Mouse (Mus musculus): Measurements from ENCODE around the gene Fgfr2. TPM values are rescaled to one million over a fixed set of nuclear protein-coding genes. Genes with fewer than 3 reads are reported as not detected.

Gene Fgfr2
- total RNA-seq, 1 experiment, result 37.5 TPM

DNA sequence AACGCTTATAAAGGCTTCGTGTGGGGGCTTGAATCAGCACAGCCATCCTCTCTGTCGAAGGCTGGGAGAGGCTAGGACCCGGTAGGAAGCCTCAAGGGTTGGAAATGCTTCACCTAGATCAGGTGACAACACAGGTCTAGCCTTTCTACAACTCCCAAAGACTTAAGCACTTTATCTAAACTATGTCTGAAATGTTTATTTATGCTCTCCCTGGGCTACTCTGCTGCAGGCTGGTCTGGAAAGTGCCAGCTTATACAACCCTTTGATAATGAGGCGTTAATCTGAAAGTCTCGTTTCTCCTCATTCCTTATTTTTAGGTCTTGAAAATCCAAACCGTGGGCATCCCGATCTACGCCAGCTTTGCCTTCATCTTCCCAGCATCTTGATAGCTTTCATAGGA is 2299.2 kb downstream of the Fgfr2 start:
- DNase-seq (ENCODE audit: low read depth, low spot score), result no peak
- Histone ChIP-seq H3K4me3 (ENCODE audit: insufficient read depth in 1 of 2, low read depth in 1 of 2, low read length in 2 of 2, poor library complexity in 1 of 2, severe bottlenecking in 1 of 2) (no peak overlapping the region), H3K4me1 (ENCODE audit: control insufficient read depth in 2 of 2, insufficient read depth in 2 of 2, low read length in 2 of 2, poor library complexity in 1 of 2) (no peaks in the 10 kb centered on the region), H3K36me3 (ENCODE audit: control insufficient read depth, insufficient read depth, low read length, poor library complexity, severe bottlenecking) (no peaks in the 10 kb centered on the region), H3K9ac (ENCODE audit: insufficient read depth, low read depth, low read length, poor library complexity, severe bottlenecking) (no peak overlapping the region), H3K9me3 (ENCODE audit: control insufficient read depth, insufficient read depth, low read depth, low read length) (no peaks in the 10 kb centered on the region), H3K27ac (ENCODE audit: insufficient read depth, low read depth, low read length, poor library complexity, severe bottlenecking) (no peak overlapping the region)
- TF ChIP-seq ZC3H11A (IDR thresholded peaks at IDR 0.05; ENCODE audit: borderline replicate concordance, low read depth, low read length) (no peak), CHD2 (IDR thresholded peaks at IDR 0.05; ENCODE audit: low read depth, low read length) (no peak), ZNF384 (IDR thresholded peaks at IDR 0.05; ENCODE audit: low read depth, low read length) (no peak), HCFC1 (IDR thresholded peaks at IDR 0.05; ENCODE audit: borderline replicate concordance, insufficient read depth, low read length) (no peak), MAFK (IDR thresholded peaks at IDR 0.05; ENCODE audit: insufficient read depth, low read depth, low read length) (no peak)
- in situ Hi-C loops (cut with MboI; ENCODE audit: low sequenced_read_pairs in 2 of 2, unreplicated experiment in 2 of 2), result no loop called here

DNA sequence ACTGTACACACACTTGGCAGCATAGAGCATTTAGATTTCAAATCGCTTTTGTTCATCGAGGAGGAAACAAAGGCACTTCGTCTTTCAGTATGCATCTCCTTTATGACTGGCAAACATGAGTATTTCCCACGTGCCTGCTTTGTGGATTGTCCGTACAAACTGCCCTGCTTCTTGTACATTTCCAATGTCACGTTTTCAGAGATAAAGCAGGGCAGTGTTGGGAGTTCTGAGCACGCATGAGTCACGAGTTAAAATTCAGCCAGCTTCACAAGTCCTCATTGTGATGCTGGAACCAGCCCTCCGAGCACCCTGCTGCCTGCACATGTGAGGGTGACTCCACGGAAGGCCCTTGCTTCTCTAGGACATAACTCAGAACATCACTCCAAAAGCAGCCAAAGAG is 2303.5 kb downstream of the Fgfr2 start:
- Histone ChIP-seq H3K36me3 (ENCODE audit: control insufficient read depth, insufficient read depth, low read length, poor library complexity, severe bottlenecking) (no peaks in the 10 kb centered on the region), H3K9ac (ENCODE audit: insufficient read depth, low read depth, low read length, poor library complexity, severe bottlenecking) (no peak overlapping the region), H3K4me1 (ENCODE audit: control insufficient read depth in 2 of 2, insufficient read depth in 2 of 2, low read length in 2 of 2, poor library complexity in 1 of 2) (no peaks in the 10 kb centered on the region), H3K9me3 (ENCODE audit: control insufficient read depth, insufficient read depth, low read depth, low read length) (no peaks in the 10 kb centered on the region), H3K27ac (ENCODE audit: insufficient read depth, low read depth, low read length, poor library complexity, severe bottlenecking) (no peak overlapping the region), H3K4me3 (ENCODE audit: insufficient read depth in 1 of 2, low read depth in 1 of 2, low read length in 2 of 2, poor library complexity in 1 of 2, severe bottlenecking in 1 of 2) (no peak overlapping the region)
- DNase-seq (ENCODE audit: low read depth, low spot score), result no peak
- in situ Hi-C loops (cut with MboI; ENCODE audit: low sequenced_read_pairs in 2 of 2, unreplicated experiment in 2 of 2), result no loop called here
- TF ChIP-seq ZC3H11A (IDR thresholded peaks at IDR 0.05; ENCODE audit: borderline replicate concordance, low read depth, low read length), result no peak
- TF ChIP-seq HCFC1 (IDR thresholded peaks at IDR 0.05; ENCODE audit: borderline replicate concordance, insufficient read depth, low read length), result no peak
- TF ChIP-seq CHD2 (IDR thresholded peaks at IDR 0.05; ENCODE audit: low read depth, low read length), result no peak
- TF ChIP-seq MAFK (IDR thresholded peaks at IDR 0.05; ENCODE audit: insufficient read depth, low read depth, low read length), result no peak
- no peak for TF ChIP-seq ZNF384 (IDR thresholded peaks at IDR 0.05; ENCODE audit: low read depth, low read length)

DNA sequence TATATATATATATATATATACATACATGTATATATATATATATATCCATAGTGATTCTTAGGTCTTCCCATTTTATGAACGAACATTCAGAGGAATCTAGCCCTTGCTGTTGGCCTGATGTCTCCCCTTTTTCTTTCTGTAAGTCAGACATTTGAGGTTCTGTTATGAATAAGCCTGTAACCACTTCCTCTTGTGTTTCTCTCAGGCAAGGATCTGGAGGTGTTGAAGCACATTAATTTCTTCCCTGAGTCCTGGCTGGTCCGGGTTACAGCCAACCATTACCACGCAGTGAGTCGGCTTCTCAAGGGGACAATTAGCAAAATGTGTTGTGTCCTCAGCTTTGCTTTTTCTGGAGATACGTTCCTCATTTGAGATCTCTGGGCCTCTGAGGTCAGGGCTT is 2304.3 kb downstream of the Fgfr2 start:
- no peaks in the 10 kb centered on the region for H3K9me3 ChIP-seq (ENCODE audit: control insufficient read depth, insufficient read depth, low read depth, low read length)
- no peaks in the 10 kb centered on the region for H3K36me3 ChIP-seq (ENCODE audit: control insufficient read depth, insufficient read depth, low read length, poor library complexity, severe bottlenecking)
- TF ChIP-seq CHD2 (IDR thresholded peaks at IDR 0.05; ENCODE audit: low read depth, low read length), result no peak
- TF ChIP-seq ZC3H11A (IDR thresholded peaks at IDR 0.05; ENCODE audit: borderline replicate concordance, low read depth, low read length), result no peak
- no peak for TF ChIP-seq HCFC1 (IDR thresholded peaks at IDR 0.05; ENCODE audit: borderline replicate concordance, insufficient read depth, low read length)
- TF ChIP-seq MAFK (IDR thresholded peaks at IDR 0.05; ENCODE audit: insufficient read depth, low read depth, low read length), result no peak
- no peak for TF ChIP-seq ZNF384 (IDR thresholded peaks at IDR 0.05; ENCODE audit: low read depth, low read length)
- in situ Hi-C loops (cut with MboI; ENCODE audit: low sequenced_read_pairs in 2 of 2, unreplicated experiment in 2 of 2), result no loop called here
- no peak overlapping the region for H3K27ac ChIP-seq (ENCODE audit: insufficient read depth, low read depth, low read length, poor library complexity, severe bottlenecking)
- no peak overlapping the region for H3K4me3 ChIP-seq (ENCODE audit: insufficient read depth in 1 of 2, low read depth in 1 of 2, low read length in 2 of 2, poor library complexity in 1 of 2, severe bottlenecking in 1 of 2)
- DNase-seq (ENCODE audit: low read depth, low spot score), result no peak
- H3K9ac ChIP-seq (ENCODE audit: insufficient read depth, low read depth, low read length, poor library complexity, severe bottlenecking), result no peak overlapping the region
- no peaks in the 10 kb centered on the region for H3K4me1 ChIP-seq (ENCODE audit: control insufficient read depth in 2 of 2, insufficient read depth in 2 of 2, low read length in 2 of 2, poor library complexity in 1 of 2)

DNA sequence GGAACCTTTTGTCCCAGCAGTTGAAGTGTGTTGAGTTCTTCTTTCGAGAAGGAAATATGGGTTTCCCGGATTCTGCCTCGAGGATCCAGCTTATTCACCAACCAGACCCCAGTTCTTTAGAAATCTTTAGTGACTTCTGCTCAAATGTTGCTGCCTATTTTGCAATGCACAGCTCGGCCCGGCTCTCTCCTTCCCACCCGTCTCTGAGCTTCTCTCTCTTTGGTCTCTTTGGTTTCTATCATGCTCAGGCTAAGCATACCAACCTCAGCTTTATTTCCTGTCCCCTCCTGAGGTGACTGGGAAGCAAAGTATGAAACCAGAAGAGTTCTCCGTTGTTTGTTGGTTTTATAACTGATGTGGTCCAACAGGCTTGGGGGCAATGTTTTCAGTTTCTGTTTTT is 2306.9 kb downstream of the Fgfr2 start:
- H3K9ac ChIP-seq (ENCODE audit: insufficient read depth, low read depth, low read length, poor library complexity, severe bottlenecking), result no peak overlapping the region
- no peaks in the 10 kb centered on the region for H3K36me3 ChIP-seq (ENCODE audit: control insufficient read depth, insufficient read depth, low read length, poor library complexity, severe bottlenecking)
- H3K9me3 ChIP-seq (ENCODE audit: control insufficient read depth, insufficient read depth, low read depth, low read length), result no peaks in the 10 kb centered on the region
- no peak overlapping the region for H3K27ac ChIP-seq (ENCODE audit: insufficient read depth, low read depth, low read length, poor library complexity, severe bottlenecking)
- in situ Hi-C loops (cut with MboI; ENCODE audit: low sequenced_read_pairs in 2 of 2, unreplicated experiment in 2 of 2), result no loop called here
- H3K4me1 ChIP-seq (ENCODE audit: control insufficient read depth in 2 of 2, insufficient read depth in 2 of 2, low read length in 2 of 2, poor library complexity in 1 of 2), result no peaks in the 10 kb centered on the region
- no peak overlapping the region for H3K4me3 ChIP-seq (ENCODE audit: insufficient read depth in 1 of 2, low read depth in 1 of 2, low read length in 2 of 2, poor library complexity in 1 of 2, severe bottlenecking in 1 of 2)
- DNase-seq (ENCODE audit: low read depth, low spot score), result no peak
- TF ChIP-seq ZC3H11A (IDR thresholded peaks at IDR 0.05; ENCODE audit: borderline replicate concordance, low read depth, low read length), result no peak
- TF ChIP-seq MAFK (IDR thresholded peaks at IDR 0.05; ENCODE audit: insufficient read depth, low read depth, low read length), result no peak

DNA sequence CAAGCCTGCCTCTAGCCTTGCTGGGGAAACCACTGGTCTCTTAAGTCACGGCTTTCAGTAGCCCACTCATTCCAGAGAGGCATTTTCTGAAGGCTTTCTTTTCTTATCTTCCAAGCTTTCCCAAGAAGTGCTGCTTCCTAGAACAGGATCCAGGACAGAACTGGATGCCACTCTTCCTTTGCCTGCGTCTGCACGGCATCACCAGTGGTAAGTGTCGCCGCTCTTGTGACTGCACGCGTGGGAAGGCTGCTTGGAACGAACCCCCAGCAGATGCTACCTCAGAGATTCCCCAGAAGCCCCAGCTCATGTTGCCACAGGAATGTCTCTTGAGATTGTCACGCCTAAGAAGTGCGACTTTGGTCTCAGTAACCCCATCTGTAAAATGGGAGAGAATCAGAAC is 2307.5 kb downstream of the Fgfr2 start:
- Histone ChIP-seq H3K27ac (ENCODE audit: insufficient read depth, low read depth, low read length, poor library complexity, severe bottlenecking) (no peak overlapping the region), H3K9ac (ENCODE audit: insufficient read depth, low read depth, low read length, poor library complexity, severe bottlenecking) (no peak overlapping the region), H3K9me3 (ENCODE audit: control insufficient read depth, insufficient read depth, low read depth, low read length) (no peaks in the 10 kb centered on the region), H3K4me1 (ENCODE audit: control insufficient read depth in 2 of 2, insufficient read depth in 2 of 2, low read length in 2 of 2, poor library complexity in 1 of 2) (no peaks in the 10 kb centered on the region), H3K4me3 (ENCODE audit: insufficient read depth in 1 of 2, low read depth in 1 of 2, low read length in 2 of 2, poor library complexity in 1 of 2, severe bottlenecking in 1 of 2) (no peak overlapping the region), H3K36me3 (ENCODE audit: control insufficient read depth, insufficient read depth, low read length, poor library complexity, severe bottlenecking) (no peaks in the 10 kb centered on the region)
- in situ Hi-C loops (cut with MboI; ENCODE audit: low sequenced_read_pairs in 2 of 2, unreplicated experiment in 2 of 2), result no loop called here
- no peak for DNase-seq (ENCODE audit: low read depth, low spot score)
- TF ChIP-seq HCFC1 (IDR thresholded peaks at IDR 0.05; ENCODE audit: borderline replicate concordance, insufficient read depth, low read length) (no peak), ZC3H11A (IDR thresholded peaks at IDR 0.05; ENCODE audit: borderline replicate concordance, low read depth, low read length) (no peak), CHD2 (IDR thresholded peaks at IDR 0.05; ENCODE audit: low read depth, low read length) (no peak), MAFK (IDR thresholded peaks at IDR 0.05; ENCODE audit: insufficient read depth, low read depth, low read length) (no peak), ZNF384 (IDR thresholded peaks at IDR 0.05; ENCODE audit: low read depth, low read length) (no peak)
